Mouse (Mus musculus) bone marrow, adult 2 months (tissue): ENCODE results near the gene Strn4. TPM values are rescaled to one million over a fixed set of nuclear protein-coding genes. Genes with fewer than 3 reads are reported as not detected.

Experiments used
- H3K27ac ChIP-seq: fragments of 200-500 bp; 2 replicates; pipeline ENCODE4 v1.5.1; 2012; ENCODE audit warnings: low read depth, mild to moderate bottlenecking, control low read depth, inconsistent platforms, low read length; ENCODE audit not compliant: control insufficient read depth, poor library complexity, insufficient read depth
- H3K4me1 ChIP-seq: fragments of 200-500 bp; 2 replicates; pipeline ENCODE4 v1.6.1; 2011; ENCODE audit warnings: low read length; ENCODE audit not compliant: control insufficient read depth, insufficient read depth
- H3K4me3 ChIP-seq: fragments of 200-500 bp; replicated peaks from 2 replicates; pipeline ENCODE3; 2011; ENCODE audit warnings: mild to moderate bottlenecking, low read depth, low read length, control low read depth; ENCODE audit not compliant: control insufficient read depth
- CTCF ChIP-seq: fragments of 200-500 bp; IDR thresholded peaks from 2 replicates; pipeline ENCODE4 v1.5.1; 2011; ENCODE audit warnings: low read length, control low read depth; ENCODE audit not compliant: control insufficient read depth, insufficient read depth
- POLR2A ChIP-seq: fragments of 200-500 bp; IDR thresholded peaks from 2 replicates; pipeline ENCODE4 v1.6.1; 2011; ENCODE audit warnings: low read depth, mild to moderate bottlenecking, control low read depth, low read length, borderline replicate concordance; ENCODE audit not compliant: control insufficient read depth
- WGBS: fragments of 180-500 bp; shearing (Covaris S2); methylation state at CpG from one replicate; pipeline ENCODE4 v1.1.7; 2018; 5-methylcytosine and 5-hydroxymethylcytosine counted together
- polyA plus RNA-seq: library from polyadenylated mRNA; stranded (reverse); fragments of >200 nt; gene quantifications from 2 replicates; pipeline ENCODE4 v1.2.4, GENCODE M21; 2011; ENCODE audit warnings: low replicate concordance; ENCODE audit not compliant: missing spikeins, insufficient read depth, insufficient read length

Strn4 gene
- polyA plus RNA-seq, 1 experiment: 92.7 TPM

DNA sequence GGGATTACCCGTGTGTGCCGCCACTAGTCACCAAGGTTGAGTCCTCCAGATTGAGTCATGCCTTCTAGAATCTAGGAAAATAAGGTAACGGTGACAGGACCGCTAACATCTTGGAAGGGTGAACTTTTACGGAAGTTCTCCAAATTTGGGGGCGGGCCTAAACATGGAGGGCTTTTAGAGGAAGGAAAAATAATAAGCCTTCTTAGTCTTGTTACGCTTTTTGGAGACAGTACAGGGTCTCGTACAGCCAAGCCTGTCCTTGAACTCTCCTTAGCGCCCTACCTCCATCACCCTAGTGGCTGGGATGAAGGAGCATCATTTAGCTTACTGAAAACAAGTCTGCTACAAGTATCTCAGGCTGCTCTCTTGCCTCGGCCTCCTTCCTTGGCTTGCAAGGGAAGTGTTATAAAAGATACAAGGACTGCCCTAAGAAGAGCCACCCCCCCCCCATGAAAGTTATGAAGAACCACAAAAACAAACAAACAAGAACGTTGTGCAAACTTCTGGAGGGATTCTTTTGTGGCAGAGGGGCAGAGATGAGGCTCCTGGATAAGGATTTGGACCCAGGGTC is 33.0 kb upstream of the Strn4 start:
- TF ChIP-seq CTCF (peak; percentile 6; the same call in 1 of the 2 replicates), POLR2A (no peak)
- Histone ChIP-seq H3K27ac (peak overlapping the region; percentile 84), H3K4me3 (peak overlapping the region; percentile 93), H3K4me1 (peaks cover 6% of the 10 kb centered on the region; the same call in 1 of the 2 replicates)
- 1% methylated on average over 11 of the region's 11 CpGs for whole genome bisulfite sequencing

GRCm38 (mm10) chr7:16783224-16783688 is 32.4 kb upstream of the Strn4 start:
- H3K27ac ChIP-seq: peak overlapping the region; percentile 84
- TF ChIP-seq POLR2A (peak; percentile 81), CTCF (no peak)
- peak overlapping the region; percentile 93 for H3K4me3 ChIP-seq
- peaks cover 6% of the 10 kb centered on the region; the same call in 1 of the 2 replicates for H3K4me1 ChIP-seq
- WGBS: 7% methylated on average over 10 of the region's 10 CpGs

GRCm38 (mm10) chr7:16783758-16784415 is 31.8 kb upstream of the Strn4 start:
- WGBS: 40% methylated on average over 17 of the region's 17 CpGs
- peaks cover 6% of the 10 kb centered on the region; the same call in 1 of the 2 replicates for H3K4me1 ChIP-seq
- peak overlapping the region; percentile 84 for H3K27ac ChIP-seq
- H3K4me3 ChIP-seq: peak overlapping the region; percentile 93
- TF ChIP-seq POLR2A: peak; percentile 29; the same call in 1 of the 2 replicates
- no peak for TF ChIP-seq CTCF

GRCm38 (mm10) chr7:16784498-16784976 is 31.2 kb upstream of the Strn4 start:
- Histone ChIP-seq H3K4me1 (peaks cover 6% of the 10 kb centered on the region; the same call in 1 of the 2 replicates), H3K27ac (peak overlapping the region; percentile 53), H3K4me3 (peak overlapping the region; percentile 93)
- 46% methylated on average over 10 of the region's 10 CpGs for WGBS
- TF ChIP-seq POLR2A (peak; percentile 13; the same call in 1 of the 2 replicates), CTCF (no peak)

- WGBS: 81% methylated on average over 8 of the region's 8 CpGs
- Histone ChIP-seq H3K4me3 (no peak overlapping the region), H3K4me1 (peaks cover 6% of the 10 kb centered on the region; the same call in 1 of the 2 replicates), H3K27ac (no peak overlapping the region)
- TF ChIP-seq CTCF: no peak
- TF ChIP-seq POLR2A: no peak
Measured at GRCm38 (mm10) chr7:16785541-16786083, 30.1 kb upstream of the Strn4 start.

DNA sequence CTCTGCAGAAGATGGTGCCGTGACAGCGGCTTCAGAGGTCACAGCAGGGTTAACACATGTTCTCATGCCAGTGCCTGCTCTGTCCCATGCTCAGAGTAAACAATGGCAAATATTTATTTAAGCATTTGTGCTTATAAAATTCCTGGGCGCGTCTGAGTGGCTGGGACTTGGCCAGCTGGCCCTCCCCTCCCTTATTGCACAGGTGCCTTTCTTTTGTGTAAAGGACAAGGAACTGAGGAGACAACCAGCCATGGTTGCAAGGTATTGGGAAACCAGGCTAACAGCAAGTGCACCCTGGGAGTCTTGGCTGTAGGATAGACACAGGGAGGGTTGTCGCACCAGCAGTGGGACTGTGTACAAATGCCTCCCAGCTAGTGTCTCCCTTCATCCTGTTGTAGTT is 23.4 kb upstream of the Strn4 start:
- WGBS: 87% methylated on average over 5 of the region's 5 CpGs
- no peaks in the 10 kb centered on the region for H3K4me1 ChIP-seq
- TF ChIP-seq POLR2A (no peak), CTCF (no peak)

GRCm38 (mm10) chr7:16793010-16793725 is 22.5 kb upstream of the Strn4 start:
- Histone ChIP-seq H3K4me1 (no peaks in the 10 kb centered on the region), H3K27ac (no peak overlapping the region), H3K4me3 (no peak overlapping the region)
- TF ChIP-seq CTCF (no peak), POLR2A (no peak)
- WGBS: 95% methylated on average over 19 of the region's 19 CpGs

More for the DNA sequence above, 23.4 kb upstream of the Strn4 start:
- Histone ChIP-seq H3K27ac (no peak overlapping the region), H3K4me3 (no peak overlapping the region)

GRCm38 (mm10) chr7:16794886-16795285 is 20.8 kb upstream of the Strn4 start:
- no peaks in the 10 kb centered on the region for H3K4me1 ChIP-seq
- H3K4me3 ChIP-seq: no peak overlapping the region
- no peak overlapping the region for H3K27ac ChIP-seq
- 87% methylated on average over 5 of the region's 5 CpGs for WGBS
- no peak for TF ChIP-seq CTCF
- no peak for TF ChIP-seq POLR2A
